Mouse (Mus musculus) hindbrain, embryonic 10.5 days (tissue): ENCODE results near the gene S100a2. TPM values are rescaled to one million over a fixed set of nuclear protein-coding genes. Genes with fewer than 3 reads are reported as not detected.
A peak's percentile ranks its signal among the peaks of the same experiment; 100 is the strongest.

Experiments
- DNase-seq: peaks from one replicate; pipeline ENCODE4 v3.0.0-alpha.2; 2017; ENCODE audit warnings: low spot score
- H3K27ac ChIP-seq: fragments of 300-500 bp; sonication (generic); 2 replicates; pipeline ENCODE4 v1.5.1; 2016; ENCODE audit warnings: mild to moderate bottlenecking, moderate library complexity
- H3K27me3 ChIP-seq: fragments of 300-500 bp; sonication (generic); 2 replicates; pipeline ENCODE4 v1.6.1; 2016; ENCODE audit warnings: mild to moderate bottlenecking; ENCODE audit not compliant: poor library complexity, insufficient read depth, severe bottlenecking
- H3K36me3 ChIP-seq: fragments of 300-500 bp; sonication (generic); 2 replicates; pipeline ENCODE4 v1.6.1; 2016; ENCODE audit warnings: mild to moderate bottlenecking, moderate library complexity
- H3K4me1 ChIP-seq: fragments of 300-500 bp; sonication (generic); replicated peaks from 2 replicates; pipeline ENCODE4 v1.6.1; 2016; ENCODE audit warnings: mild to moderate bottlenecking
- H3K4me3 ChIP-seq: fragments of 300-500 bp; sonication (generic); 2 replicates; pipeline ENCODE4 v1.5.1; 2016; ENCODE audit warnings: mild to moderate bottlenecking, moderate library complexity
- H3K9me3 ChIP-seq: fragments of 300-500 bp; sonication (generic); 2 replicates; pipeline ENCODE4 v1.6.1; 2016; ENCODE audit warnings: mild to moderate bottlenecking, moderate library complexity
- WGBS: fragments of 180-500 bp; shearing (Covaris S2); methylation state at CpG from one replicate; pipeline ENCODE4 v1.1.7; 2016; 5-methylcytosine and 5-hydroxymethylcytosine counted together
- polyA plus RNA-seq: library from polyadenylated mRNA; unstranded; fragments of >200 nt; fragmentation: Nextera tagmentation; extraction: Ambion mirVana; gene quantifications from 2 replicates; pipeline ENCODE4 v1.2.1, GENCODE M21; 2016

Gene S100a2
- polyA plus RNA-seq, 1 experiment from 2014 or later = not detected

GRCm38 (mm10) chr3:90582556-90582955, 7.5 kb upstream of the S100a2 start:
- H3K27ac ChIP-seq = no peak overlapping the region
- H3K36me3 ChIP-seq = no peaks in the 10 kb centered on the region
- H3K27me3 ChIP-seq = no peaks in the 10 kb centered on the region
- WGBS = 90% methylated on average over 4 of the region's 4 CpGs
- no peak overlapping the region for H3K4me3 ChIP-seq
- H3K4me1 ChIP-seq = 0 out of 2 replicates have a peak, but pooled peaks cover 5% of the 10 kb centered on the region
- DNase-seq = no peak
- no peaks in the 10 kb centered on the region for H3K9me3 ChIP-seq

- Histone ChIP-seq H3K36me3 (no peaks in the 10 kb centered on the region), H3K9me3 (no peaks in the 10 kb centered on the region), H3K27me3 (no peaks in the 10 kb centered on the region), H3K4me1 (0 out of 2 replicates have a peak, but pooled peaks cover 5% of the 10 kb centered on the region), H3K27ac (no peak overlapping the region), H3K4me3 (no peak overlapping the region)
- no peak for DNase-seq
- WGBS = 52% methylated on average over 3 of the region's 3 CpGs
Measured at GRCm38 (mm10) chr3:90583893-90584292, 6.2 kb upstream of the S100a2 start.

DNA sequence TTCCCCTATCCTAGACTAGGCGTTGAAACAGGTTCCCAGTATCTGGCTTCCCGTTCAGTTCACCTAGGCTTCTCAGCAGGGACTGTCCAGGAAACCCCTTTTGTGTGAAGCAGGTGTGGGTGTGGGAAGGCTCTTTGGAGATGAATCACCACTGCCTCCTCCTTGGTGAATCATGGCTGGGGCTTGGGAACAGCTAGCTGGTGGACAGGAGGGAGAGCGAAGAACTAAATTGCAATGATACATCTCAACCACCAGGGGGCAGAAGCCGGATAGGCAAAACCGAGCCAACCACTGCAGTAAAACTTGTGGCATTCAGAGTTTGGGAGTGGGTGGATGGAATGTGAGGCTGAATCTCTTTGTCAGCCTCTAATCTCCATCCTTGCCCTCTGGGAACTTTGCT, 4.5 kb upstream of the S100a2 start:
- Histone ChIP-seq H3K4me3 (no peak overlapping the region), H3K36me3 (no peaks in the 10 kb centered on the region), H3K27ac (no peak overlapping the region), H3K27me3 (no peaks in the 10 kb centered on the region), H3K9me3 (no peaks in the 10 kb centered on the region), H3K4me1 (0 out of 2 replicates have a peak, but pooled peaks cover 5% of the 10 kb centered on the region)
- 36% methylated on average over 5 of the region's 5 CpGs for WGBS
- peak; percentile 63 for DNase-seq

DNA sequence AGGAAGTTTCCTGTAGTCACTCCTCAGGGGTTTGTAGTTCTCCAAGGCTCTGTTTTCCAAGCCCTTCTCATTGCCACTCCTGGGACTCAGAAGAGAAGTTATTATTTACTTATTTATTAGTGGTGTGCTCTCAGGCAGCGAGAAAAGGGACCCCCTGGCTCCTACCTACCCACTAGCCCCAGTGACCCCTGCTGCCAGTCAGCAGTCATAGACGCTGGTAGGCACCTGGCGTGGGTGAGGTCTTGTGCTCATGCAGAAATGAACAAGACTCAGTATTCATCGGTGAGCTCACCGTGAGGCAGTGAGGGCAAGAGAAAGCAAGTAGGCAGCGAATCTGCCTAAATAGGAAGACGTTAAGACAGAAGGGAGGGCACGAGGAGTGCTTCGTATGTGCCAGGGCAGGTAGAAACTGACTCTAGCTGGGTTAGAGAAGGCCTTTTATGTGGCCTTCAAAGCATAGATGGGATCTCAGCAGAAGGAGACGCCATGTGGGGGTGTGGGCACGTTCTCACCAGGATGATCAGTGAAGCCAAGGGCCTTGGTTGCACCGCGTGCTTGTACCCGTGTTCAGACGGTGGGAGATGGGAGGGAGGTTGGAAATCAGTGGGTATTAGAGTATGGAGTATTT, 3.9 kb upstream of the S100a2 start:
- 82% methylated on average over 15 of the region's 15 CpGs for WGBS
- H3K9me3 ChIP-seq = no peaks in the 10 kb centered on the region
- no peak overlapping the region for H3K27ac ChIP-seq
- DNase-seq = no peak
- no peak overlapping the region for H3K4me3 ChIP-seq
- no peaks in the 10 kb centered on the region for H3K36me3 ChIP-seq
- 0 out of 2 replicates have a peak, but pooled peaks cover 5% of the 10 kb centered on the region for H3K4me1 ChIP-seq
- no peaks in the 10 kb centered on the region for H3K27me3 ChIP-seq

DNA sequence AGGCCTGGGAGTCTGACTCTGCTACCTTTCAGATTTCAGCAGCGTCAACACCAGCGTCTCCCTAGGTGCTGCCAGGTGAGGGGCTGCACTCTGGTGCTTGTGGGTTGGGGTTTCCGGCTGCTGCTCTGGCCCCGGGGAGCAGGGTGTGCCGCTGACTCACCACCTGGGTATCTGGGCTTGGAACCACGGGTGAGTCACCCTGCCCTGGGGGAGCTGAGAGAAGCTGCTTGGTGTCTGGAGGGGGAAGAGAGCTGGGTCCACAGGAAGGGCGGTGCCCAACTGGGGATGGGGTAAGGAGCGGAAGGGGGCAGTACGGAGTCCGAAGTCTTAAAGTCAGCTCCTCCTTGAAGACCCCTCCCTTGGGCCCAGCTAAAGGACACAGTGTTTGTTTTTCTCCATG, 3.1 kb upstream of the S100a2 start:
- WGBS = 70% methylated on average over 10 of the region's 10 CpGs
- H3K4me3 ChIP-seq = no peak overlapping the region
- no peaks in the 10 kb centered on the region for H3K27me3 ChIP-seq
- 0 out of 2 replicates have a peak, but pooled peaks cover 5% of the 10 kb centered on the region for H3K4me1 ChIP-seq
- no peaks in the 10 kb centered on the region for H3K36me3 ChIP-seq
- no peak for DNase-seq
- H3K27ac ChIP-seq = no peak overlapping the region
- H3K9me3 ChIP-seq = no peaks in the 10 kb centered on the region

DNA sequence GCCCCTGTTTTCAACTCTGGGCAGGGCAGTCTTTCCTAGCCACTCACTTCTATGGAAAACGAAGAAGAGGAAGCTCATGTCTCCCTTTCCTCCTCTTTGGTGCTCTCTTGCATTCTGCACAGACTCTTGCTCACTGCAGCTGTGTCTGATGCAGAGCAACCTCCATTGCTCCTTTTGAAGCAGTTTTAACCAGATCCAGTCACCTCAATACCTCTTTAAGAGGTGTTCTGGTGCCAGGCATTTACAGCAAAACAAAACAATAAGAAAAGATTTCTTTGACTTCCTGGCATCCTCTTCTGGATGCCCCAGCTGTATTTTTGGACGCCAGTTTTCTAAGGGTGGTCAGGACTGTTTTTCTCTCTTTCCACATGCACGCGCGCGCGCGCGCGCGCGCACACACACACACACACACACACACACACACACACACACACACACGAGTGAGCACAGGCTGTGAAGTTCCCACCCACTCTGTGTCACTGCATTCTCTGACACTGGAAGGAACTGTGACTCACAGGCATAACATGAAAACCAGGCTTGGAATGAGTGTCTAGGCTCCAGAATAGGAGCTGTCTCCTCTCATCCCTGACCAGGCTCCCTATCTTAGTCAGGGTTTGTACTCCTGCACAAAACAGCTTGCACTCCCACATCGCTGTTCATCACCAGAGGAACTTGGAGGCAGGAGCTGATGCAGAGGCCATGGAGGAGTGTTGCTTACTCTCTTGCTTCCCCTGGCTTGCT, 2.5 kb upstream of the S100a2 start:
- H3K4me3 ChIP-seq = no peak overlapping the region
- 0 out of 2 replicates have a peak, but pooled peaks cover 5% of the 10 kb centered on the region for H3K4me1 ChIP-seq
- no peaks in the 10 kb centered on the region for H3K9me3 ChIP-seq
- no peaks in the 10 kb centered on the region for H3K36me3 ChIP-seq
- no peak for DNase-seq
- H3K27me3 ChIP-seq = no peaks in the 10 kb centered on the region
- WGBS = 94% methylated on average over 14 of the region's 14 CpGs
- H3K27ac ChIP-seq = no peak overlapping the region

- H3K4me3 ChIP-seq = no peak overlapping the region
- DNase-seq = no peak
- no peaks in the 10 kb centered on the region for H3K36me3 ChIP-seq
- H3K9me3 ChIP-seq = no peaks in the 10 kb centered on the region
- H3K27ac ChIP-seq = no peak overlapping the region
- no peaks in the 10 kb centered on the region for H3K27me3 ChIP-seq
- 0 out of 2 replicates have a peak, but pooled peaks cover 5% of the 10 kb centered on the region for H3K4me1 ChIP-seq
- 87% methylated on average over 6 of the region's 6 CpGs for WGBS
Measured at GRCm38 (mm10) chr3:90589390-90589789, 657 bp upstream of the S100a2 start.

- DNase-seq = no peak
Measured at GRCm38 (mm10) chr3:90594466-90594865, 4.4 kb downstream of the S100a2 start.

GRCm38 (mm10) chr3:90595556-90595955, 5.5 kb downstream of the S100a2 start:
- Histone ChIP-seq H3K27ac (no peak overlapping the region), H3K4me3 (no peak overlapping the region), H3K27me3 (no peaks in the 10 kb centered on the region), H3K36me3 (no peaks in the 10 kb centered on the region), H3K4me1 (peaks cover 4% of the 10 kb centered on the region; the same call in 1 of the 2 replicates), H3K9me3 (no peaks in the 10 kb centered on the region)
- WGBS = 83% methylated on average over 5 of the region's 5 CpGs
- no peak for DNase-seq

More at GRCm38 (mm10) chr3:90594466-90594865, 4.4 kb downstream of the S100a2 start:
- H3K4me3 ChIP-seq = no peak overlapping the region
- 64% methylated on average over 1 of the region's 1 CpGs for WGBS
- H3K9me3 ChIP-seq = no peaks in the 10 kb centered on the region
- H3K27me3 ChIP-seq = no peaks in the 10 kb centered on the region
- H3K4me1 ChIP-seq = no peaks in the 10 kb centered on the region
- no peak overlapping the region for H3K27ac ChIP-seq
- H3K36me3 ChIP-seq = no peaks in the 10 kb centered on the region

GRCm38 (mm10) chr3:90596810-90597209, 6.8 kb downstream of the S100a2 start:
- H3K27me3 ChIP-seq = no peaks in the 10 kb centered on the region
- H3K4me3 ChIP-seq = no peak overlapping the region
- no peaks in the 10 kb centered on the region for H3K36me3 ChIP-seq
- no peak overlapping the region for H3K27ac ChIP-seq
- no peaks in the 10 kb centered on the region for H3K9me3 ChIP-seq
- 81% methylated on average over 6 of the region's 6 CpGs for WGBS
- peaks cover 4% of the 10 kb centered on the region; the same call in 1 of the 2 replicates for H3K4me1 ChIP-seq
- no peak for DNase-seq

DNA sequence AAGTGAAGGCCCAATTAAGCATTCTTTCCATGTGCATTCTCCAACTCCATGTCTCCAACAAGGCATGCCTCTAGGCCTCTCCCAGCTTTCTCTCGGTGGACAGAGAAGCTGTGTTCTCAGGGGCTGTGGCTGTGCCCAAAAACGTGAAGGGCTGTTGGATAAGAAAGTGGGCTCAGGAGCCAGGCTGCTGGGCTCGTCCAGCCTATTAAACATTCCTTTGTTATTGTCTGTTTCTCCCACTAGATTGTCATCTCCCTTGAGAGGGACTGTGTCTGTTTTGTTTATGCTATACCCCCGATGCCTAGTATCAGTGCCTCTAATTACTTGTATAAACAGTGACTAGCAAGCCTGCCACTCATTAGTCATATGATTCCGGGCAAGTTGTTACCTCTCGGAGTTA, 7.7 kb downstream of the S100a2 start:
- Histone ChIP-seq H3K36me3 (no peaks in the 10 kb centered on the region), H3K4me3 (no peak overlapping the region), H3K27ac (no peak overlapping the region), H3K27me3 (no peaks in the 10 kb centered on the region), H3K4me1 (peaks cover 4% of the 10 kb centered on the region; the same call in 1 of the 2 replicates), H3K9me3 (no peaks in the 10 kb centered on the region)
- 54% methylated on average over 6 of the region's 6 CpGs for WGBS
- DNase-seq = no peak

- no peaks in the 10 kb centered on the region for H3K9me3 ChIP-seq
- no peaks in the 10 kb centered on the region for H3K27me3 ChIP-seq
- DNase-seq = no peak
- no peaks in the 10 kb centered on the region for H3K36me3 ChIP-seq
- H3K4me3 ChIP-seq = no peak overlapping the region
- peaks cover 4% of the 10 kb centered on the region; the same call in 1 of the 2 replicates for H3K4me1 ChIP-seq
- 89% methylated on average over 4 of the region's 4 CpGs for WGBS
- no peak overlapping the region for H3K27ac ChIP-seq
Measured at GRCm38 (mm10) chr3:90598212-90598611, 8.2 kb downstream of the S100a2 start.

- no peaks in the 10 kb centered on the region for H3K27me3 ChIP-seq
- H3K9me3 ChIP-seq = no peaks in the 10 kb centered on the region
- H3K27ac ChIP-seq = no peak overlapping the region
- no peak for DNase-seq
- no peak overlapping the region for H3K4me3 ChIP-seq
- WGBS = 80% methylated on average over 3 of the region's 3 CpGs
- H3K4me1 ChIP-seq = peaks cover 4% of the 10 kb centered on the region; the same call in 1 of the 2 replicates
- H3K36me3 ChIP-seq = no peaks in the 10 kb centered on the region
Measured at GRCm38 (mm10) chr3:90599401-90599800, 9.4 kb downstream of the S100a2 start.
